In genomic region chr2:130166311-130167214, GRCm38 (mm10) we compare ENCODE assay signal across 8 mouse cellular contexts. TPM values are rescaled to one million over a fixed set of nuclear protein-coding genes. Genes with fewer than 3 reads are reported as not detected.
DNase-seq lines count a peak whose midpoint lies in the region; ATAC-seq lines count a peak whose summit lies in the region.

No protein-coding gene starts in this region.

- no peak for DNase-seq in forebrain, embryonic 11.5 days (ENCODE audit: low spot score)
- no peak for DNase-seq in forebrain, embryonic 10.5 days (ENCODE audit: extremely low spot score, low spot score)
- DNase-seq in ZHBTc4 (ENCODE audit: low read depth, low spot score), result peak; percentile 68
- peak; percentile 11 for DNase-seq in kidney, adult 18-20 months
- DNase-seq in right cerebral cortex, adult 18-20 months, result peak; percentile 56
- no peak for DNase-seq in spleen, postnatal 10 days (ENCODE audit: low spot score in 2 of 2)

- no peak overlapping the region for H3K27ac ChIP-seq in forebrain, embryonic 11.5 days (ENCODE audit: low read depth, low read length)
- no peak overlapping the region for H3K27ac ChIP-seq in forebrain, embryonic 10.5 days
- no peak overlapping the region for H3K27ac ChIP-seq in limb, embryonic 15.5 days

- H3K4me2 ChIP-seq in forebrain, embryonic 11.5 days (ENCODE audit: low read depth, low read length, severe bottlenecking), result no peak overlapping the region
- H3K4me2 ChIP-seq in limb, embryonic 15.5 days, result no peak overlapping the region

- ATAC-seq in forebrain, embryonic 11.5 days (replicated peaks; ENCODE audit: low FRiP score), result peak; percentile 39; the same call in 1 of the 2 replicates
- ATAC-seq in erythroid progenitor cell, adult 5-6 weeks (replicated peaks; ENCODE audit: low FRiP score, poor library complexity, severe bottlenecking), result peak; percentile 42; the same call in 1 of the 2 replicates
- 0 out of 2 replicates have a peak, but pooled peaks have one; percentile 7 for ATAC-seq in limb, embryonic 15.5 days (ENCODE audit: insufficient number of reproducible peaks, low FRiP score, low TSS enrichment, low read depth)

- H3K9me3 ChIP-seq in forebrain, embryonic 11.5 days (ENCODE audit: control insufficient read depth, low read length), result no peaks in the 10 kb centered on the region
- no peaks in the 10 kb centered on the region for H3K9me3 ChIP-seq in forebrain, embryonic 10.5 days
- H3K9me3 ChIP-seq in limb, embryonic 15.5 days, result no peaks in the 10 kb centered on the region

- no peak overlapping the region for H3K4me3 ChIP-seq in forebrain, embryonic 11.5 days (ENCODE audit: low read depth, low read length)
- no peak overlapping the region for H3K4me3 ChIP-seq in forebrain, embryonic 10.5 days
- H3K4me3 ChIP-seq in limb, embryonic 15.5 days, result no peak overlapping the region

- H3K4me1 ChIP-seq in forebrain, embryonic 11.5 days (replicated peaks; ENCODE audit: control insufficient read depth, insufficient read depth, low read length), result no peaks in the 10 kb centered on the region
- H3K4me1 ChIP-seq in forebrain, embryonic 10.5 days, result no peaks in the 10 kb centered on the region
- H3K4me1 ChIP-seq in limb, embryonic 15.5 days, result no peaks in the 10 kb centered on the region

- H3K36me3 ChIP-seq in forebrain, embryonic 11.5 days (ENCODE audit: control insufficient read depth, insufficient read depth, low read length), result peaks cover 5% of the 10 kb centered on the region
- H3K36me3 ChIP-seq in forebrain, embryonic 10.5 days (replicated peaks), result peaks cover 72% of the 10 kb centered on the region
- peaks cover 34% of the 10 kb centered on the region for H3K36me3 ChIP-seq in limb, embryonic 15.5 days

- 67% methylated on average over 9 of the region's 9 CpGs for WGBS in forebrain, embryonic 11.5 days
- 72% methylated on average over 9 of the region's 9 CpGs for WGBS in forebrain, embryonic 10.5 days
- 65% methylated on average over 9 of the region's 9 CpGs for WGBS in limb, embryonic 15.5 days

- no peaks in the 10 kb centered on the region for H3K27me3 ChIP-seq in forebrain, embryonic 11.5 days (ENCODE audit: control insufficient read depth, insufficient read depth, low read length)
- H3K27me3 ChIP-seq in forebrain, embryonic 10.5 days (ENCODE audit: poor library complexity, severe bottlenecking), result no peaks in the 10 kb centered on the region
- H3K27me3 ChIP-seq in limb, embryonic 15.5 days, result no peaks in the 10 kb centered on the region

- no peak overlapping the region for H3K9ac ChIP-seq in forebrain, embryonic 11.5 days (ENCODE audit: low read length)
- no peak overlapping the region for H3K9ac ChIP-seq in limb, embryonic 15.5 days

RNA-seq across cellular contexts. Expression of gene Snrpb, which starts 12.6 kb away (rescaled TPM):
- polyA plus RNA-seq in forebrain, embryonic 11.5 days (2014; fragmentation: Nextera tagmentation; extraction: Ambion mirVana), result 733 and 765 TPM in 2 replicates
- polyA plus RNA-seq in forebrain, embryonic 10.5 days (2016; fragmentation: Nextera tagmentation; extraction: Ambion mirVana), result 929 and 941 TPM in 2 replicates
- 85.1 and 112 TPM in 2 replicates for total RNA-seq in erythroid progenitor cell, adult 5-6 weeks (2015; ENCODE audit: low replicate concordance)
- 53.6 and 69.1 TPM in 2 replicates for total RNA-seq in erythroid progenitor cell, adult 5-6 weeks (2017; ENCODE audit: low replicate concordance)
- 535 and 561 TPM in 2 replicates for polyA plus RNA-seq in limb, embryonic 15.5 days (2015; fragmentation: Nextera tagmentation; extraction: Ambion mirVana)

RNA-seq across cellular contexts. Expression of gene Tmc2, which starts 28.4 kb away (rescaled TPM):
- polyA plus RNA-seq in forebrain, embryonic 11.5 days (2014; fragmentation: Nextera tagmentation; extraction: Ambion mirVana), result 0.05 TPM in 1 of 2 replicates, not detected in the other
- not detected in 2 replicates for polyA plus RNA-seq in forebrain, embryonic 10.5 days (2016; fragmentation: Nextera tagmentation; extraction: Ambion mirVana)
- not detected in 2 replicates for total RNA-seq in erythroid progenitor cell, adult 5-6 weeks (2015; ENCODE audit: low replicate concordance)
- not detected in 2 replicates for total RNA-seq in erythroid progenitor cell, adult 5-6 weeks (2017; ENCODE audit: low replicate concordance)
- not detected in 2 replicates for polyA plus RNA-seq in limb, embryonic 15.5 days (2015; fragmentation: Nextera tagmentation; extraction: Ambion mirVana)

RNA-seq across cellular contexts. Expression of gene Tgm6, which starts 54.3 kb away (rescaled TPM):
- not detected in 2 replicates for polyA plus RNA-seq in forebrain, embryonic 11.5 days (2014; fragmentation: Nextera tagmentation; extraction: Ambion mirVana)
- polyA plus RNA-seq in forebrain, embryonic 10.5 days (2016; fragmentation: Nextera tagmentation; extraction: Ambion mirVana), result not detected in 2 replicates
- not detected in 2 replicates for total RNA-seq in erythroid progenitor cell, adult 5-6 weeks (2015; ENCODE audit: low replicate concordance)
- total RNA-seq in erythroid progenitor cell, adult 5-6 weeks (2017; ENCODE audit: low replicate concordance), result not detected in 2 replicates
- 0.12 and 0.17 TPM in 2 replicates for polyA plus RNA-seq in limb, embryonic 15.5 days (2015; fragmentation: Nextera tagmentation; extraction: Ambion mirVana)

Comparison
In these comparisons a context has a peak if more than half of its experiments do, and no peak if none do; other contexts are left out.
1. DNase-seq: peak in ZHBTc4 (single experiment), kidney, adult 18-20 months (single experiment) and right cerebral cortex, adult 18-20 months (single experiment); none in forebrain, embryonic 11.5 days (single experiment), forebrain, embryonic 10.5 days (single experiment) and spleen, postnatal 10 days (0 of 2).
2. Peak in every context shown above with its lines, with median percentiles within 50 percentile points of each other: ATAC-seq.